Mouse (Mus musculus): ENCODE measurements around the gene Cnot10. TPM values are rescaled to one million over a fixed set of nuclear protein-coding genes. Genes with fewer than 3 reads are reported as not detected.

Gene Cnot10
- polyA plus RNA-seq, 1 experiment from 2014 or later: 71.8 TPM

- no peak overlapping the region for H3K27ac ChIP-seq (replicated peaks; ENCODE audit: low read depth, low read length)
- H3K9me3 ChIP-seq (ENCODE audit: control insufficient read depth, low read length): no peaks in the 10 kb centered on the region
- H3K4me3 ChIP-seq (ENCODE audit: low read depth, low read length): no peak overlapping the region
- H3K9ac ChIP-seq (ENCODE audit: low read length): no peak overlapping the region
- no peaks in the 10 kb centered on the region for H3K36me3 ChIP-seq (ENCODE audit: control insufficient read depth, insufficient read depth, low read length)
- H3K27me3 ChIP-seq (ENCODE audit: control insufficient read depth, insufficient read depth, low read length): no peaks in the 10 kb centered on the region
- H3K4me1 ChIP-seq (ENCODE audit: control insufficient read depth, insufficient read depth, low read length): peaks cover 31% of the 10 kb centered on the region
- WGBS: 28% methylated on average over 10 of the region's 10 CpGs
- no peak for ATAC-seq (ENCODE audit: insufficient number of reproducible peaks, low FRiP score, low TSS enrichment, low read depth)
- DNase-seq (ENCODE audit: low spot score): no peak
- H3K4me2 ChIP-seq (ENCODE audit: low read depth, severe bottlenecking): 0 out of 2 replicates have a peak overlapping the region, but pooled peaks have one; percentile 4
These were observed 83.6 kb downstream of the Cnot10 start for GRCm38 (mm10) chr9:114556276-114556855.

GRCm38 (mm10) chr9:114554355-114554979, 85.5 kb downstream of the Cnot10 start:
- H3K4me1 ChIP-seq (ENCODE audit: control insufficient read depth, insufficient read depth, low read length): peaks cover 26% of the 10 kb centered on the region
- 74% methylated on average over 5 of the region's 5 CpGs for WGBS
- H3K9me3 ChIP-seq (ENCODE audit: control insufficient read depth, low read length): no peaks in the 10 kb centered on the region
- no peak overlapping the region for H3K4me3 ChIP-seq (ENCODE audit: low read depth, low read length)
- H3K27me3 ChIP-seq (ENCODE audit: control insufficient read depth, insufficient read depth, low read length): no peaks in the 10 kb centered on the region
- H3K36me3 ChIP-seq (ENCODE audit: control insufficient read depth, insufficient read depth, low read length): no peaks in the 10 kb centered on the region
- no peak for ATAC-seq (ENCODE audit: insufficient number of reproducible peaks, low FRiP score, low TSS enrichment, low read depth)
- H3K4me2 ChIP-seq (ENCODE audit: low read depth, severe bottlenecking): no peak overlapping the region
- H3K9ac ChIP-seq (ENCODE audit: low read length): no peak overlapping the region
- DNase-seq (ENCODE audit: low spot score): no peak
- no peak overlapping the region for H3K27ac ChIP-seq (replicated peaks; ENCODE audit: low read depth, low read length)

- H3K9me3 ChIP-seq (ENCODE audit: control insufficient read depth, low read length): no peaks in the 10 kb centered on the region
- no peak for DNase-seq (ENCODE audit: low spot score)
- no peak overlapping the region for H3K4me2 ChIP-seq (ENCODE audit: low read depth, severe bottlenecking)
- H3K4me3 ChIP-seq (ENCODE audit: low read depth, low read length): no peak overlapping the region
- no peaks in the 10 kb centered on the region for H3K36me3 ChIP-seq (ENCODE audit: control insufficient read depth, insufficient read depth, low read length)
- ATAC-seq (ENCODE audit: insufficient number of reproducible peaks, low FRiP score, low TSS enrichment, low read depth): no peak
- no peak overlapping the region for H3K27ac ChIP-seq (replicated peaks; ENCODE audit: low read depth, low read length)
- H3K4me1 ChIP-seq (ENCODE audit: control insufficient read depth, insufficient read depth, low read length): peaks cover 30% of the 10 kb centered on the region
- no peaks in the 10 kb centered on the region for H3K27me3 ChIP-seq (ENCODE audit: control insufficient read depth, insufficient read depth, low read length)
- H3K9ac ChIP-seq (ENCODE audit: low read length): no peak overlapping the region
These were observed 86.2 kb downstream of the Cnot10 start for GRCm38 (mm10) chr9:114553828-114554227.

GRCm38 (mm10) chr9:114550033-114550432, 90.0 kb downstream of the Cnot10 start:
- 35% methylated on average over 6 of the region's 6 CpGs for WGBS
- H3K27me3 ChIP-seq (ENCODE audit: control insufficient read depth, insufficient read depth, low read length): no peaks in the 10 kb centered on the region
- no peak overlapping the region for H3K4me3 ChIP-seq (ENCODE audit: low read depth, low read length)
- no peak overlapping the region for H3K4me2 ChIP-seq (ENCODE audit: low read depth, severe bottlenecking)
- no peak overlapping the region for H3K9ac ChIP-seq (ENCODE audit: low read length)
- ATAC-seq (ENCODE audit: insufficient number of reproducible peaks, low FRiP score, low TSS enrichment, low read depth) (no peak), DNase-seq (ENCODE audit: low spot score) (no peak)
- no peak overlapping the region for H3K27ac ChIP-seq (replicated peaks; ENCODE audit: low read depth, low read length)
- peaks cover 51% of the 10 kb centered on the region for H3K4me1 ChIP-seq (ENCODE audit: control insufficient read depth, insufficient read depth, low read length)
- H3K9me3 ChIP-seq (ENCODE audit: control insufficient read depth, low read length): no peaks in the 10 kb centered on the region
- no peaks in the 10 kb centered on the region for H3K36me3 ChIP-seq (ENCODE audit: control insufficient read depth, insufficient read depth, low read length)

GRCm38 (mm10) chr9:114549117-114549516, 90.9 kb downstream of the Cnot10 start:
- H3K27ac ChIP-seq (replicated peaks; ENCODE audit: low read depth, low read length): no peak overlapping the region
- H3K4me1 ChIP-seq (ENCODE audit: control insufficient read depth, insufficient read depth, low read length): peaks cover 52% of the 10 kb centered on the region
- ATAC-seq (ENCODE audit: insufficient number of reproducible peaks, low FRiP score, low TSS enrichment, low read depth) (no peak), DNase-seq (ENCODE audit: low spot score) (no peak)
- no peak overlapping the region for H3K9ac ChIP-seq (ENCODE audit: low read length)
- H3K9me3 ChIP-seq (ENCODE audit: control insufficient read depth, low read length): no peaks in the 10 kb centered on the region
- 12% methylated on average over 5 of the region's 5 CpGs for WGBS
- peak overlapping the region; percentile 8; the same call in 1 of the 2 replicates for H3K4me2 ChIP-seq (ENCODE audit: low read depth, severe bottlenecking)
- H3K36me3 ChIP-seq (ENCODE audit: control insufficient read depth, insufficient read depth, low read length): no peaks in the 10 kb centered on the region
- H3K27me3 ChIP-seq (ENCODE audit: control insufficient read depth, insufficient read depth, low read length): no peaks in the 10 kb centered on the region
- H3K4me3 ChIP-seq (ENCODE audit: low read depth, low read length): no peak overlapping the region

- Histone ChIP-seq H3K27me3 (ENCODE audit: control insufficient read depth, insufficient read depth, low read length) (no peaks in the 10 kb centered on the region), H3K9me3 (ENCODE audit: control insufficient read depth, low read length) (no peaks in the 10 kb centered on the region), H3K36me3 (ENCODE audit: control insufficient read depth, insufficient read depth, low read length) (no peaks in the 10 kb centered on the region), H3K4me2 (ENCODE audit: low read depth, severe bottlenecking) (peak overlapping the region; percentile 8; the same call in 1 of the 2 replicates), H3K9ac (ENCODE audit: low read length) (peak overlapping the region; percentile 37; the same call in 1 of the 2 replicates), H3K4me1 (ENCODE audit: control insufficient read depth, insufficient read depth, low read length) (peaks cover 58% of the 10 kb centered on the region), H3K27ac (replicated peaks; ENCODE audit: low read depth, low read length) (0 out of 2 replicates have a peak overlapping the region, but pooled peaks have one; percentile 14), H3K4me3 (ENCODE audit: low read depth, low read length) (no peak overlapping the region)
- ATAC-seq (ENCODE audit: insufficient number of reproducible peaks, low FRiP score, low TSS enrichment, low read depth) (no peak), DNase-seq (ENCODE audit: low spot score) (no peak)
- 31% methylated on average over 4 of the region's 4 CpGs for WGBS
These were observed 91.5 kb downstream of the Cnot10 start for GRCm38 (mm10) chr9:114548496-114548895.

GRCm38 (mm10) chr9:114547643-114548077, 92.3 kb downstream of the Cnot10 start:
- no peak for ATAC-seq (ENCODE audit: insufficient number of reproducible peaks, low FRiP score, low TSS enrichment, low read depth)
- Histone ChIP-seq H3K9me3 (ENCODE audit: control insufficient read depth, low read length) (no peaks in the 10 kb centered on the region), H3K9ac (ENCODE audit: low read length) (no peak overlapping the region), H3K27me3 (ENCODE audit: control insufficient read depth, insufficient read depth, low read length) (no peaks in the 10 kb centered on the region), H3K4me1 (ENCODE audit: control insufficient read depth, insufficient read depth, low read length) (peaks cover 58% of the 10 kb centered on the region), H3K4me3 (ENCODE audit: low read depth, low read length) (no peak overlapping the region), H3K36me3 (ENCODE audit: control insufficient read depth, insufficient read depth, low read length) (no peaks in the 10 kb centered on the region), H3K4me2 (ENCODE audit: low read depth, severe bottlenecking) (0 out of 2 replicates have a peak overlapping the region, but pooled peaks have one; percentile 8), H3K27ac (replicated peaks; ENCODE audit: low read depth, low read length) (peak overlapping the region; percentile 47; the same call in 1 of the 2 replicates)
- DNase-seq (ENCODE audit: low spot score): no peak
- WGBS: 34% methylated on average over 6 of the region's 6 CpGs

GRCm38 (mm10) chr9:114546765-114547164, 93.2 kb downstream of the Cnot10 start:
- DNase-seq (ENCODE audit: low spot score) (no peak), ATAC-seq (ENCODE audit: insufficient number of reproducible peaks, low FRiP score, low TSS enrichment, low read depth) (no peak)
- Histone ChIP-seq H3K27me3 (ENCODE audit: control insufficient read depth, insufficient read depth, low read length) (no peaks in the 10 kb centered on the region), H3K9ac (ENCODE audit: low read length) (no peak overlapping the region), H3K4me2 (ENCODE audit: low read depth, severe bottlenecking) (no peak overlapping the region), H3K9me3 (ENCODE audit: control insufficient read depth, low read length) (no peaks in the 10 kb centered on the region), H3K27ac (replicated peaks; ENCODE audit: low read depth, low read length) (no peak overlapping the region), H3K4me3 (ENCODE audit: low read depth, low read length) (no peak overlapping the region), H3K36me3 (ENCODE audit: control insufficient read depth, insufficient read depth, low read length) (no peaks in the 10 kb centered on the region), H3K4me1 (ENCODE audit: control insufficient read depth, insufficient read depth, low read length) (peaks cover 58% of the 10 kb centered on the region)
- 63% methylated on average over 12 of the region's 12 CpGs for WGBS
